Mouse (Mus musculus) kidney, adult 2 months (tissue): Measurements from ENCODE around the gene Fbxo8.
A peak's percentile ranks its signal among the peaks of the same experiment; 100 is the strongest.

Experiments
- CTCF ChIP-seq: fragments of 200-500 bp; conservative IDR thresholded peaks from 2 replicates; pipeline ENCODE4 v1.5.1; 2011; ENCODE audit warnings: low read depth, mild to moderate bottlenecking, control low read depth, low read length, moderate library complexity, mixed read lengths; ENCODE audit not compliant: insufficient read depth, insufficient read length
- POLR2A ChIP-seq: fragments of 200-500 bp; IDR thresholded peaks from one replicate; pipeline ENCODE4 v1.6.1; 2011; ENCODE audit warnings: low read depth, low read length, control low read depth

GRCm38 (mm10) chr8:56615005-56615404 lies 64.1 kb downstream of the Fbxo8 start:
- peak; percentile 23; the same call in 1 of the 2 replicates for TF ChIP-seq CTCF
- TF ChIP-seq POLR2A = no peak
